Mouse (Mus musculus): ENCODE data around the gene Nphp3.

Gene Nphp3

DNA sequence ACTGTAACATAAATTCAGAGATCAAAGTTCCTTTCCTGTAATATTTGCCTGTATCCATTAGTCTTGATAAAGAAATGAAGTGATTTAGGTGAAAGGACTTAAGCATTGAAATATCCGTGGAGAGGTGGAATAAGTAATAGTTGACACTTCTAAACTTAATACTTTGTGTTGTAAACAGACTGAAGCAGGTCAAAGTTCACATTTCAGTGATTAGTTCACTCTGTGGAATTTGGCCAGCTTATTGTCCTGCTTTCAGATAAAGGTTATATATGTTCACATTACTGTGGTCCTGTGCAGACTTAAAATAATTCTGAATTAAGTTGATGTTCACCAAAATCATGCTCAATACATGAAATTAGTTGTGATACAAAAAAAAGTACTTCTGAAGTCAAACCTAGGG is 62.2 kb downstream of the Nphp3 start:
- no peak for DNase-seq (ENCODE audit: low spot score)

DNA sequence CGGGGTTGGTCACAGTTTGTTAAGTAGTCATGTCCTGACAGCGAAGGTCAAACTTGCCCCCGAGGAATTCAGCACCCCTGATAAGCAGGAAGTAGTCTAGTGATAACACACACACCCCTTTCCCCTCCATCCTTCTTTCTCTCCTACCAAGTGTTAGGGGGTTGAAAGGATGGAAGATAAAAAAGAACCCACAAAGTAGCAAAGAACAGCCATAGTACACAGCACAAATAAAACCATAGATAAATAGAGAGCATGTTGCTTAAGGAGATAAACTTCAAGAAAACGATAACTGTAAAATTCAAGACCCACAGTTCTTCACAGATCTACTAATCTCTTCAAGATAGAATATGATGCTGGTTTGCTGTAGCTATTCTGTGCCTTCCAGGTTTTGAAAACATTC is 67.9 kb downstream of the Nphp3 start:
- DNase-seq (ENCODE audit: low spot score), result no peak

DNA sequence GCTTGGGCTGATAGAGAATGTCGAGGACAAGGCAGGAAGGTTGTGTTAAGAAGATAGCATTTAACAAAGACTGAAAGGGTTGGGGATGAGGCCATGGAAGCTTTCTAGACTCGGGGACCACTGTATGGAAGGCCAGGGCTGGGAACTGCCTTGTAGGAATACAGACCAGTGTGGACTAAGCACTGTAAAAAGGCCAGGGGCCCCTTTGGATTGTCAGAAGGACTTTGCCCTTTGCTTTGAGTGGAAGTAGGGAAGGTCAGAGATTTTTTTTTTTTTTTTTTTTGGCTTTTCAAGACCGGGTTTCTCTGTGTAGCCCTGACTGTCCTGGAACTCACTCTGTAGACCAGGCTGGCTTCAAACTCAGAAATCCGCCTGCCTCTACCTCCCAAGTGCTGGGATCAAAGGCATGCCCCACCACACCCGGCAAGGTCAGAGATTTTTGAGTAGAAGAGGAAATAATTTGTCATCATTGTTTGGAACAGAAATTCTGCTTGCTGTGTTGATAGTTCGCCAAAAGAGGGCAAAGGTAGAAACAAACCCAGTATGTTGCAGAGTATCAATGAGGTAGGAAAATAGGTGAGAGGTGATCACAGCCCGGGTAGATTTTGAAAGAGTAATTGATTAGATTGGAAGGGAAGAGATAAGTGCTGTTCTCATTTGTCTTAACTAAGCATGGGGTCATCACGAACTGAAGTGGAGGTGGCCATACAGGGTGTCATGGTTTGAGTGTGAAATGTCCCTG is 68.7 kb downstream of the Nphp3 start:
- no peak for DNase-seq (ENCODE audit: low spot score)

DNA sequence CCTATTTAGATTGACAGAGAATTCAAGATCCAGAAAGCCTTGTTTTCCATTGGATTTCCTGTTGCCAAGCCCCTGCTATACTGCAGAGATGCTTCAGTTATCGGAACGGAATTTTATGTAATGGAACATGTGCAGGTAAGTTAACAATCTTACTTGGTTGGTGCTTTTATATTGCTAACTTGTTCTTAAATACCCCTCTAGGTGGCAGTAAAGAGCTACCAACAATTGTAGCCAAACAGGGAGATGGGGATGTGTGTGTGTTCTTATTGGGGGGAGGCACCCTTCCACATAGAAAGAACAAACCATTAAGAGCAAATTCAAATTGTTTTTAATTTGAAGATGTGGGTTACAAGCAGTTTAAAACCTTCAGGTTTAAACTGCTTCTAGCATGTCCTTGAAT is 73.5 kb downstream of the Nphp3 start:
- no peak for DNase-seq (ENCODE audit: low spot score)

DNA sequence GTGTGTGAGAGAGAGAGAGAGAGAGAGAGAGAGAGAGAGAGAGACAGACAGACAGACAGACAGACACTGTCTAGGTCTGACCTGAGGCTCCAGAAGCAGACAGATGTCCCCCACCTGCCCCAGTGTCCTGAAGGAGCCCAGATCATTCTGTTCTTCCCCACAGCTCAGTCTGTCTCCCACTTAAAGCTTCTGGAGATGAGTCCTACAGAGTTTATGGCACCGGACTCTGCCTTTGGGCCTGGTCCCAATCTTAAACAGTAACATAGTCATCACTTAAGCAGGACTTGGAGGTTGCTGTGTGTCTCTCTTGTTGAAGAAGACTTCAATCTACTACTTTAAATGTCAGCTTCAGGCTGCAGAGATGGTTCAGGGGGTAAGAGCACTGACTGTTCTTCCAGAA is 76.4 kb downstream of the Nphp3 start:
- no peak for DNase-seq (ENCODE audit: low spot score)

DNA sequence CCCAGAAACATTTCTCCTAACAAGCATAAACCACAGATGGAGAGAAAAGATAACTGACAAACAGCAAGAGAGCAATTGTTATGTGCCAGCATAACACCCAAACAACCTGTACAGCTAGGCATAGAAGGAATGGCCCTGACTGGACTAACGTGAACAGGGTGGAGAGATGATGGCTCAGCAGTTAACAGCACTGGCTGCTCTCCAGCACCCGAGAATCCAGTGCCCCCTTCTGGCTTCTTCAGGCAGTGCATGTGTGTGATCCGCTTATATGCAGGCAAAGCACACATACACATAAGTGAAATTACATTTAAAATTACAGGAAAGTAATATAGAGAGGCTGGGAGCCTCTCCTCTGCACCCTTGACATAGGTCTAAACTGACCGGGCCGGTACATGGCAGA is 77.0 kb downstream of the Nphp3 start:
- no peak for DNase-seq (ENCODE audit: low spot score)

DNA sequence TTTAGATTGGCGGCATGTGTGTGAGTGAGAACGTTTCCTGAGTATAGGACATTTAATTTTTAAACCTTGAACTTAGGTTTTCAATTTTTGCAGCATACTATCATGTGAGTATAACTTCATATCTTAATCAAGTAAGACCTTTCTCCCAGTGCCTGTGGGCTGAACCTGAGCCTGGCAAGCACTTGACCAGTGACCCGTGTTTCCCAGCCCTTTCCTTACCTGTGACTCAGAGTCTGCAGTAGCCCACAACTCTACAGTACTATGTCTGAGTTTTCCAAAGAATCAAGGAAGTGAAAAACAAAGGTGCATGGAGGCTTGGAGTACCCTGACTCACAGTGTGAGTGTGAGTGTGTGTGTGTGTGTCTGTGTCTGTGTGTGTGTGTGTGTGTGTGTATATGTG is 77.7 kb downstream of the Nphp3 start:
- no peak for DNase-seq (ENCODE audit: low spot score)

DNA sequence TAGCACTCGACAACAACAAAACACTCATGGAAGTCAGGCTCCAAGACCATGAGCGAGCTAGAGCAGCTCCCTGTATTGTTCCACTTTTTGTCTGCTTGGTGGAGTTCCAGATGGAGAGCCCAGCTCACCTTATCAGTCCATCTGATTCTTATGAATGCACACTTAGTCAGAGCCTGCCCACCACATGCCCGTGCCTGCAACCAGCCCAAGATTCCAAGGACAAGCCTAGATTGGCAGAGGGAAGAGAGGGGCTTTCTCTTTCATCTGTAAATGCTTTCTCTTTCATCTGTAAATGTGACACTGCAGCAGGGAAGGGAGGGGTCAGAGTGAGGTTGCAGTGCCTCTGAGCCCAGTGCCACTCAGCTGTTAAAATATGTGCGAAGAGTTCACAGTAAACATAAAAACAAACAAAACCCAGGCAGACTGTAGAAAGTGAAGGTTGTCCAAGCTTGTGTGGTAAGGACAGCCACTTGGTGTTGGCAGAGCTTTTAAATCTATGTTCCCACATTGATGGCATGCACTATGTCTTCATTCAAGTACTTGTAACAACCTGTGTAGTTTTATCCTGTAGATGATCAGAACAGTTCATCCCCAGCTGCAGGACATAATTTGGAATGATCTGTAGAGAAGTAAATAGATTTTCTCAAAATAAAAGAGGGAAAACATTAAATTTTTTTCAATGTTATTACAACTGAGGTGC is 83.5 kb downstream of the Nphp3 start:
- no peak for DNase-seq (ENCODE audit: low spot score)

DNA sequence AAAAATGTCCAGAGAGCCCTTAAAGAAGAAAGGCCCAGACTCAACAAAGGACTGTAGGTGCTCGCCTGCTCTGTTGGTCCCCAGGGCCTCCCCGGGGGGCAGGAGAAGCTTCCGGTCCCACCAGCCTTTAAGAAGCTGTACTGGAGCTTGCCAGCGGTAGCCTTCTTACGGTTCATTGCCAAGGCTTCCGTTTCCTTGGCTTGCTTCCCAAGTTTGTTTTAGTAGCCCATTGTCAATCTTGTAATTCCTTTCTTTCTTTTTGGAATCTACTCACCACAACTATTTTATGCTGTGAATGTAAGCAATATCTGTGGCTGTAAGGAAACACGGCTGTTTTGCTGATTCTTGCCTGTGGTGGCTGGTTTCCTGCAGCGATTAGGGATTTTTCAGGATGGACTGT is 86.2 kb downstream of the Nphp3 start:
- no peak for DNase-seq (ENCODE audit: low spot score)

DNA sequence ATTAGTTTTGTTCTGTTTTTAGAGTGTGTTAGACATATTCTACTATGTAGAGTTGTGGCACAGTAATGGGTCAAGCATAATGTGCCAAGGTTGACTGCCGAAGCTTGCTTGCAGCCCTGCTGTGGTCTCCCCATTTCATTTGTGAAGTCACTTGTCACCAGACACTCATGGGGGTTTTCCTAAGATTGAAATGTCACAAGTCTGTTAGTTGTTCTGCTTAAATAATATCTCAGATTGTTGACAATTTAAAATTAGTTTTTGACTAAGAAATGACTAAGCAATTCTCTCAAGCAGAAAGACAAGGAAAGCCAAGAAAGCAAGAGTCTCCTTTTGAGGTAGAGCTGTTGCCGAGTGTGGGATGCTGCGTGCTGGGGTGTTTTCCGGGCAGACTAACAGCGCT is 90.6 kb downstream of the Nphp3 start:
- no peak for DNase-seq (ENCODE audit: low spot score)
